ENCODE assay signal across 10 mouse cellular contexts in genomic region chr14:54994136-54994868, GRCm38 (mm10). TPM values are rescaled to one million over a fixed set of nuclear protein-coding genes. Genes with fewer than 3 reads are reported as not detected.
A peak's percentile ranks its signal among the peaks of the same experiment; 100 is the strongest.
DNase-seq lines count a peak whose midpoint lies in the region; ATAC-seq and TF ChIP-seq lines count a peak whose summit lies in the region.
"Had no signal": no experiment of that assay in that cellular context is flagged by ENCODE, and none has a peak within 500 bp of the region (broad histone marks: within the 10 kb centered on the region; RNA-seq: fewer than 3 reads in every experiment).

Myh7 (minus strand) TSS chr14:54994626.

- H3K9ac ChIP-seq in lung, embryonic 16.5 days (ENCODE audit: low read length), result peak within 1 kb of the TSS; percentile 50
- H3K9ac ChIP-seq in hindbrain, postnatal 0 days (replicated peaks; ENCODE audit: low read length), result peak within 1 kb of the TSS; percentile 25; the same call in 1 of the 2 replicates
- H3K9ac ChIP-seq in stomach, embryonic 16.5 days (ENCODE audit: low read length), result peak within 1 kb of the TSS; percentile 50
- H3K9ac ChIP-seq: liver, embryonic 13.5 days had no signal

- peak within 1 kb of the TSS; percentile 35 for H3K4me2 ChIP-seq in lung, embryonic 16.5 days (ENCODE audit: low read depth, low read length)
- H3K4me2 ChIP-seq in hindbrain, postnatal 0 days (ENCODE audit: low read depth, low read length), result no peak within 1 kb of the TSS
- H3K4me2 ChIP-seq in stomach, embryonic 16.5 days (ENCODE audit: low read depth, low read length), result peak within 1 kb of the TSS; percentile 20
- H3K4me2 ChIP-seq: liver, embryonic 13.5 days had no signal

- DNase-seq in lung, postnatal 4 days, result no peak
- DNase-seq in gastrocnemius, postnatal 4 days (ENCODE audit: low spot score in 2 of 2), result no peak
- DNase-seq in hindbrain, postnatal 0 days (ENCODE audit: low spot score), result no peak
- no peak for DNase-seq in adipocyte (ENCODE audit: low spot score)
- DNase-seq in spleen, postnatal 36 days (ENCODE audit: low spot score in 2 of 2), result no peak
- DNase-seq in ovary, postnatal 10 days (ENCODE audit: low spot score), result no peak
- DNase-seq: liver, embryonic 13.5 days had no signal

- peak; percentile 19; the same call in 1 of the 2 replicates for ATAC-seq in lung, embryonic 16.5 days (ENCODE audit: low read depth)
- ATAC-seq in hindbrain, postnatal 0 days, result no peak
- ATAC-seq in stomach, embryonic 16.5 days (ENCODE audit: insufficient read depth, low FRiP score), result no peak

- no peaks in the 10 kb centered on the region for H3K27me3 ChIP-seq in lung, embryonic 16.5 days (ENCODE audit: control insufficient read depth, insufficient read depth, low read depth, low read length)
- no peaks in the 10 kb centered on the region for H3K27me3 ChIP-seq in hindbrain, postnatal 0 days (ENCODE audit: insufficient read depth, low read length)
- no peaks in the 10 kb centered on the region for H3K27me3 ChIP-seq in stomach, embryonic 16.5 days (ENCODE audit: control insufficient read depth, insufficient read depth, low read length)

- H3K27ac ChIP-seq in lung, embryonic 16.5 days (ENCODE audit: low read length), result peak within 1 kb of the TSS; percentile 89
- H3K27ac ChIP-seq in hindbrain, postnatal 0 days, result peak within 1 kb of the TSS; percentile 87
- H3K27ac ChIP-seq in stomach, embryonic 16.5 days (ENCODE audit: low read length), result peak within 1 kb of the TSS; percentile 73
- H3K27ac ChIP-seq: liver, embryonic 13.5 days had no signal

- no peak for TF ChIP-seq CTCF in hindbrain, postnatal 0 days (IDR thresholded peaks at IDR 0.05; ENCODE audit: low read depth)

- peak within 1 kb of the TSS; percentile 24 for H3K4me3 ChIP-seq in lung, embryonic 16.5 days (ENCODE audit: low read length)
- H3K4me3 ChIP-seq in hindbrain, postnatal 0 days (ENCODE audit: low read length), result no peak within 1 kb of the TSS
- H3K4me3 ChIP-seq in stomach, embryonic 16.5 days (replicated peaks; ENCODE audit: low read length), result no peak within 1 kb of the TSS
- H3K4me3 ChIP-seq: liver, embryonic 13.5 days had no signal

- H3K9me3 ChIP-seq in lung, embryonic 16.5 days (ENCODE audit: control insufficient read depth, low read length), result no peaks in the 10 kb centered on the region
- H3K9me3 ChIP-seq in hindbrain, postnatal 0 days (ENCODE audit: low read length), result no peaks in the 10 kb centered on the region
- H3K9me3 ChIP-seq in stomach, embryonic 16.5 days (replicated peaks; ENCODE audit: control insufficient read depth, low read length), result no peaks in the 10 kb centered on the region
- H3K9me3 ChIP-seq: liver, embryonic 13.5 days had no signal

- H3K36me3 ChIP-seq in lung, embryonic 16.5 days (ENCODE audit: control insufficient read depth, insufficient read depth, low read length), result no peaks in the 10 kb centered on the region
- no peaks in the 10 kb centered on the region for H3K36me3 ChIP-seq in hindbrain, postnatal 0 days (ENCODE audit: insufficient read depth, low read length)
- no peaks in the 10 kb centered on the region for H3K36me3 ChIP-seq in stomach, embryonic 16.5 days (ENCODE audit: control insufficient read depth, insufficient read depth, low read length)
- H3K36me3 ChIP-seq: liver, embryonic 13.5 days had no signal

- peaks cover 16% of the 10 kb centered on the region for H3K4me1 ChIP-seq in lung, embryonic 16.5 days (replicated peaks; ENCODE audit: control insufficient read depth, insufficient read depth, low read length)
- peaks cover 18% of the 10 kb centered on the region for H3K4me1 ChIP-seq in hindbrain, postnatal 0 days (ENCODE audit: insufficient read depth, low read length)
- peaks cover 23% of the 10 kb centered on the region for H3K4me1 ChIP-seq in stomach, embryonic 16.5 days (ENCODE audit: control insufficient read depth, insufficient read depth, low read length)
- H3K4me1 ChIP-seq: liver, embryonic 13.5 days had no signal

- WGBS in lung, embryonic 16.5 days, result 42% methylated on average over 11 of the region's 11 CpGs
- 55% methylated on average over 11 of the region's 11 CpGs for WGBS in hindbrain, postnatal 0 days
- WGBS in stomach, embryonic 16.5 days, result 47% methylated on average over 11 of the region's 11 CpGs

RNA-seq across cellular contexts. Expression of gene Myh7, which starts in this region (rescaled TPM):
- 37.3 and 42.7 TPM in 2 replicates for polyA plus RNA-seq in lung, embryonic 16.5 days (2015; fragmentation: Nextera tagmentation; extraction: Ambion mirVana)
- total RNA-seq in gastrocnemius, postnatal 4 days (2021), result 100 to 1,000 TPM; 492 to 506 TPM
- total RNA-seq in hindbrain, postnatal 0 days (2014; rRNA removed), result 1.3 and 2.0 TPM in 2 replicates
- polyA plus RNA-seq in hindbrain, postnatal 0 days (2015; fragmentation: Nextera tagmentation; extraction: Ambion mirVana), result 6.5 and 8.6 TPM in 2 replicates
- polyA plus RNA-seq in stomach, embryonic 16.5 days (2015; fragmentation: Nextera tagmentation; extraction: Ambion mirVana), result 7.6 and 25.7 TPM in 2 replicates
- total RNA-seq: MEL had no signal

Comparison
In these comparisons a context has a peak if more than half of its experiments do, and no peak if none do; other contexts are left out.
1. RNA of gene Myh7 (total RNA-seq): 492 to 506 TPM in gastrocnemius, postnatal 4 days; 1.3 to 2.0 TPM in hindbrain, postnatal 0 days; every median in the first group is over 100 times any median in the second.
2. Peak in every context shown above with its lines, with median percentiles within 50 percentile points of each other: H3K27ac ChIP-seq and H3K9ac ChIP-seq.